Mouse (Mus musculus): Measurements from ENCODE around the gene Sik1.

- no peak for TF ChIP-seq CTCF (IDR thresholded peaks at IDR 0.05; ENCODE audit: low read depth)
- TF ChIP-seq EP300 (IDR thresholded peaks at IDR 0.05; ENCODE audit: low read depth): no peak
Measured at GRCm38 (mm10) chr17:31817203-31817602, 38.4 kb downstream of the Sik1 start.
